Mouse (Mus musculus) thymus, adult 2 months (tissue): ENCODE results near the gene Ahnak. TPM values are rescaled to one million over a fixed set of nuclear protein-coding genes. Genes with fewer than 3 reads are reported as not detected.

Source experiments
- DNase-seq: peaks from one replicate; pipeline ENCODE4 v3.0.0; 2021
- H3K27ac ChIP-seq: fragments of 200-500 bp; 2 replicates; pipeline ENCODE4 v1.5.1; 2012; ENCODE audit warnings: low read length, control low read depth; ENCODE audit not compliant: control insufficient read depth, insufficient read depth
- H3K27me3 ChIP-seq: fragments of 200-500 bp; 2 replicates; pipeline ENCODE4 v1.6.1; 2012; ENCODE audit warnings: mild to moderate bottlenecking, low read length, moderate library complexity, mixed read lengths; ENCODE audit not compliant: control insufficient read depth, insufficient read depth
- H3K36me3 ChIP-seq: fragments of 200-500 bp; 2 replicates; pipeline ENCODE4 v1.6.1; 2012; ENCODE audit warnings: mild to moderate bottlenecking, low read length, moderate library complexity; ENCODE audit not compliant: control insufficient read depth, insufficient read depth
- H3K4me1 ChIP-seq: fragments of 200-500 bp; replicated peaks from 2 replicates; pipeline ENCODE4 v1.6.1; 2012; ENCODE audit warnings: low read length; ENCODE audit not compliant: control insufficient read depth, insufficient read depth
- H3K4me3 ChIP-seq: fragments of 200-500 bp; 2 replicates; pipeline ENCODE4 v1.5.1; 2012; ENCODE audit warnings: mild to moderate bottlenecking, low read length, control low read depth, moderate library complexity; ENCODE audit not compliant: control insufficient read depth, insufficient read depth
- CTCF ChIP-seq: fragments of 200-500 bp; IDR thresholded peaks from 2 replicates; pipeline ENCODE4 v1.5.1; 2012; ENCODE audit warnings: mild to moderate bottlenecking, control low read depth, low read length, moderate library complexity, borderline replicate concordance; ENCODE audit not compliant: control insufficient read depth, poor library complexity, insufficient read depth; ENCODE audit errors: extremely low read depth
- POLR2A ChIP-seq: fragments of 200-500 bp; IDR thresholded peaks from 2 replicates; pipeline ENCODE4 v1.6.1; 2012; ENCODE audit warnings: mild to moderate bottlenecking, low read length, control low read depth, moderate library complexity; ENCODE audit not compliant: control insufficient read depth, poor library complexity, insufficient read depth; ENCODE audit errors: extremely low read depth
- WGBS: fragments of 180-500 bp; shearing (Covaris S2); methylation state at CpG from one replicate; pipeline ENCODE4 v1.1.7; 2018; 5-methylcytosine and 5-hydroxymethylcytosine counted together
- polyA plus RNA-seq: library from polyadenylated mRNA; depleted of rRNA; stranded (reverse); fragments of >200 nt; gene quantifications from 2 replicates; pipeline ENCODE4 v1.2.3, GENCODE M21; 2012

The Ahnak gene
- polyA plus RNA-seq, 1 experiment = 7.9 TPM

GRCm38 (mm10) chr19:8987816-8988215, 1.3 kb upstream of the Ahnak start:
- TF ChIP-seq POLR2A (no peak), CTCF (no peak)
- H3K36me3 ChIP-seq = no peaks in the 10 kb centered on the region
- H3K27ac ChIP-seq = no peak overlapping the region
- H3K4me3 ChIP-seq = no peak overlapping the region
- no peak for DNase-seq
- peaks cover 7% of the 10 kb centered on the region; the same call in 1 of the 2 replicates for H3K27me3 ChIP-seq
- 91% methylated on average over 2 of the region's 2 CpGs for WGBS
- H3K4me1 ChIP-seq = peaks cover 19% of the 10 kb centered on the region

DNA sequence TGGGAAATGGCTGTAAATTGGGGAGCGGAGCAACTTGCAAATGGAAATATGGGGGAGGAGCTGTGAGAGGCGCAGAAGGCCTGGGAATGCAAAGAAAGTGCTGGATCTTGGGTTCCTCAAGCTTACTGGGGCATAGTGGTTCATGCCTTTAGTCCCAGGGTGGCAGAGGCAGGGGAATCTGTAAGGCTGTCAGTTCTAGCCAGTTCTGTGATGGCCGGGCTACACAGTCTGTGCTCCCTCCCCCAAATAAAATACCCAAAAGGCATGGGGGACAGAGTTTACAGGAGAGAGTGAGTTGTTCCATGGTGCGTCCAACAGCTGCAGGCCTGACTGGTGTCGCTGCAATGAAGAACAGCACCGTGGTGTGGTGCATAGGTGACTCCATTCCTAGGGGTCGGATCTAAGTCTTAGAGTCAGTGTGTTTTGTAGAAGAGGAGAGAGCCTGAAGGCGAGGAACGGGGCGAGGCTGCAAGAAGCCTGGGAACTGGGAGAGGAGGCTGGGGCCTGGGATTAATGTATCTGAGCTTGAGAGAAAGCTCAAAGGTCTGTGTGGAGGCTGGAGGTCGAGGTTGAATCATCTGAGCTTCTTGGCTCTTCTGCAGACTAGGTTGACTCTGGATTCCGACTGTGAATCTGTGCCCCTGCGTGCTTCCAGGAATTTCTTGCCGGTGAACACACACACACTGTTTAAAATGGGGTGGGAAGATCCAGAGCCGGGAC, 578 bp upstream of the Ahnak start:
- Histone ChIP-seq H3K27ac (no peak overlapping the region), H3K27me3 (peaks cover 7% of the 10 kb centered on the region; the same call in 1 of the 2 replicates), H3K4me3 (0 out of 2 replicates have a peak overlapping the region, but pooled peaks have one; percentile 53), H3K36me3 (no peaks in the 10 kb centered on the region), H3K4me1 (peaks cover 21% of the 10 kb centered on the region)
- DNase-seq = no peak
- TF ChIP-seq POLR2A = no peak
- TF ChIP-seq CTCF = no peak
- WGBS = 81% methylated on average over 15 of the region's 15 CpGs

DNA sequence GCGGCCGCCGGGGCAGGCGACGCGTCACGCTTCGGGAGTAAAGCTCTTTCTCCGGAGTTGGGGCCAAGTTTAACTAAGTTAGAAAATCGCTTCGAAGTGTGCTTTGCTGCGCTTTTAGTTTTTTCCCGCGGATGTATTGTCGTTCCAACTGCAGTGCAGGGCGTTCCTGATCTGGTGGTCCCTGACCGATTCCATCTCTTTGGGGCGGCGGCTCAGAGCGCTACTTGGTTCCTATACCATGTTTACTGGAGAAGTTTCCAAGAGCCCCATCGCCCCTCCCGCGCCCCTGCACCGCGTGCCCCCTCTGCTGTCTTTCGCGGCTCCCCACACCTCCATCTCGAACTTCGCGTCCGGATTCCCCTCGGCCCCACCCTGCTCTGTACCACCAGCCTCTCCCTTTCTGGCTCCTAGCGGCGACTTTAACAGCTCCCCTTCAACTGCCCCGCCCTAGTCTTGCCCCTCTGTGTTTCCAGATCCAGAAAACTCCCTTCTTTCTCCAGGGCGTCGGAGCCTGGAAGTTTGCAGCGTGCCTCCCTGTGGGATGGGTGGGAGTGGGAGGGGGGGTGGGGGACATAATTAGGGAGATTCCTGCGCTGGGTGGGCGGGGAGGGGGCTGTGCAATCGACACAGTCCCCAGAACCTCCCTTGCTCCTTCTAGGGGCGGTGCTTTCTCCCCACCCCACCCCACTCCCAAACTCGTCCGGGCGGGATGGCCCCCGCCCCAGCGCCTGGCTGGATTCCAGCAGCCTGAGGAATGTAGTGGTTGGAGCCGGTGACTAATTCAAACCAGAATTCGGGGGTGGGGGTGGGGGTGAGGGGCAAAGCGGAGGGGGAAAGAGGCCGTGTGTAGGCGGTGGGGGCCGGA, 715 bp downstream of the Ahnak start:
- Histone ChIP-seq H3K4me3 (peak overlapping the region; percentile 53), H3K4me1 (peaks cover 12% of the 10 kb centered on the region), H3K27me3 (peaks cover 7% of the 10 kb centered on the region; the same call in 1 of the 2 replicates), H3K27ac (no peak overlapping the region), H3K36me3 (no peaks in the 10 kb centered on the region)
- WGBS = under 1% methylated on average over 53 of the region's 53 CpGs
- no peak for TF ChIP-seq POLR2A
- DNase-seq = peak; percentile 39

DNA sequence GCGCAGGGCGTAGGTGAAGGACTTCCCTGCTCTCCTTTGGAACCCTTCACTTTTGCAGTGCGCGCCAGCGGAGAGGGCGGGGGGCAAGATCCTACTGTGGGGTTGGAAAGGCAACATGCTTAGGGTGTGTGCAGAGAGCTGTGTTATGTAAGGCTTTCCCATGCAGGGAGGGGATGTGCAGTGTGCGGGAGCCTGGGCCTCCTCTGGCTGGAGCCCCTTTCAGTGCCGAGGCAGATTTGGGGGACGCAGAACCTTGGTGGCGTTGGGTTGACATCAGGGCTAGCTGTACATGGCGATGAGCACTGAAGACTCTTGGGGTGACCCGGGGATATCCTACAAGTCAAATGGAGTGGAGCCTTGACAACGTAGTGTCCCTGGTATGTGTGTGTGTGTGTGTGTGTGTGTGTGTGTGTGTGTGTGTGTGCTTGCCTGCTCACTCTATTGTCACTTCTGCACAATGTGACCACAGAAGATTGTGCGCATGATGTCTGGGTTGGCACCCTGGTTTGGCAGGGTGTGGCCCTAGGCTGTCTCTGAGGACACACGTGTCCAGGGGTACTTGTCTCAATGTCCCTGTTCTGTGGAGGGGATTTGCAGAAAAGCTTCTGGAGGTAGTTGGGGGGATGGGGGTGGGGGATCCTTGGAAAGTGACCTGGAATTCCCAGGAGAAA, 1.5 kb downstream of the Ahnak start:
- Histone ChIP-seq H3K27ac (no peak overlapping the region), H3K4me1 (peaks cover 11% of the 10 kb centered on the region), H3K36me3 (no peaks in the 10 kb centered on the region), H3K4me3 (peak overlapping the region; percentile 4), H3K27me3 (peaks cover 7% of the 10 kb centered on the region; the same call in 1 of the 2 replicates)
- TF ChIP-seq CTCF (no peak), POLR2A (no peak)
- DNase-seq = no peak
- 42% methylated on average over 15 of the region's 15 CpGs for WGBS

DNA sequence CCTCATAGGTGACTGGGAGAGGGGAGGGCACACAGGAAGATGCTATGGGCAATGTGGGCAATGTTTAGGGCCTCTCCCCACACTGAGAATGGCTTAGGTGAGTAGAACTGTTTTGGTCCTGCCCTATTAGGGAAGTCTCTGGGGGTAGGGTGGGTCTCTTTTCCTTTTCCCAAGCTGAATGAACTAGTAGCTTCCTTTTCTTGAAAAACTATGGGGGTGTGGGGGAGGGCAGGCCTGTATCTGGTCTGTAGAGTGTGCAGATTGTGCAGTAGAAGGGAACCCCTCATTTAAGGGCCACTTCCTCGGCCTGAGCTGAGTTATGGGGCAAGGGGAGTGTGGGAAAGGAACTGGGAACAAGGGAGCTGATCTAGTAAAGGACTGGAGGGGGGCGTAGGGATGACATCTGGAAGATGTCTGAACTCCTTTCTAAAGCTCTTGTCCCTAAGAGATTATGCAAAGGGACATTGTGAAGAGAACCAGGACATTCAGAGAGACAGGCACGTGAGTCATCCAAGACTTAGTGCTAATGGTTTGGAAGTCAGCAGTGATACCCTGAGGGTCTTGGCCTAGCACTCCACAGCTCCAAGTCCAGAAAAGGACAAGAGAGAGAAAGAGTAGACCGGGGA, 2.3 kb downstream of the Ahnak start:
- H3K4me1 ChIP-seq = peaks cover 11% of the 10 kb centered on the region
- no peak overlapping the region for H3K27ac ChIP-seq
- no peak overlapping the region for H3K4me3 ChIP-seq
- no peak for DNase-seq
- WGBS = 84% methylated on average over 4 of the region's 4 CpGs
- no peak for TF ChIP-seq POLR2A
- TF ChIP-seq CTCF = no peak
- peaks cover 7% of the 10 kb centered on the region; the same call in 1 of the 2 replicates for H3K27me3 ChIP-seq
- H3K36me3 ChIP-seq = no peaks in the 10 kb centered on the region

- H3K27ac ChIP-seq = no peak overlapping the region
- no peak for TF ChIP-seq POLR2A
- H3K4me3 ChIP-seq = no peak overlapping the region
- H3K4me1 ChIP-seq = peaks cover 12% of the 10 kb centered on the region
- H3K36me3 ChIP-seq = no peaks in the 10 kb centered on the region
- peaks cover 7% of the 10 kb centered on the region; the same call in 1 of the 2 replicates for H3K27me3 ChIP-seq
- no peak for DNase-seq
- 88% methylated on average over 13 of the region's 13 CpGs for WGBS
Measured at GRCm38 (mm10) chr19:8991871-8992735, 3.0 kb downstream of the Ahnak start.
